Mouse (Mus musculus): Measurements from ENCODE around the gene Cadps2. TPM values are rescaled to one million over a fixed set of nuclear protein-coding genes. Genes with fewer than 3 reads are reported as not detected.

Gene Cadps2
- polyA plus RNA-seq, 2 experiments: 0.05 to 0.07 TPM

DNA sequence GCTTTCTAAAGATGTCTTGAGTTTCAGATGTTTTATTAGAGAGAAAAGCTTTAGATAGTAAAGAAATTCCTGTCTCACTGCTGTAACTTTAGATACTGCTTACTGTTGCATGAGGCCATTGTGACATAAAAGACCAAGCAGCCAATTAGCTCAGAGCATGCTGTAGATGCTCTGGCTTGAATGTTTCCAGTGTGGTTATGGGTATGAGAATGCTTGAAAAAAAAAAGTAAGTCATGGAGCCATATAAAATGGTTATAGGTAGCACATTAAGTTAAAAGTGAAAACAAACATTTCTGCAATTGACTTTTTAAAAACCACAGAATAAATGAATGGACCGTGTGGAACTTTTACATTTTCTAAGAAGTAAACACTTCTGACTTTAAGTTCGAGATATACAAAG is 189.0 kb downstream of the Cadps2 start, which contains the start of gene Rnf133:
Gene Rnf133 (minus strand): TSS at position 101 of the 400 bp plus-strand sequence.
- Histone ChIP-seq H3K36me3 (replicated peaks; ENCODE audit: control insufficient read depth, insufficient read depth, low read depth) (no peaks in the 10 kb centered on the region), H3K4me2 (ENCODE audit: low read depth) (no peak within 1 kb of the TSS), H3K27ac (no peak within 1 kb of the TSS), H3K4me1 (replicated peaks; ENCODE audit: control insufficient read depth in 2 of 2, insufficient read depth in 2 of 2, low read length in 1 of 2) (no peaks in the 10 kb centered on the region), H3K4me3 (ENCODE audit: insufficient read depth in 1 of 2, low read depth in 2 of 2, low read length in 2 of 2) (no peak within 1 kb of the TSS), H3K9me3 (ENCODE audit: control insufficient read depth, low read length) (no peaks in the 10 kb centered on the region), H3K27me3 (ENCODE audit: control insufficient read depth, insufficient read depth, low read length) (no peaks in the 10 kb centered on the region), H3K9ac (replicated peaks) (no peak within 1 kb of the TSS)
- no peak for DNase-seq (ENCODE audit: low read depth in 3 of 3, low spot score in 3 of 3)
- WGBS (ENCODE audit: insufficient replicate concordance): 51% methylated on average over 2 of the region's 2 CpGs
- ATAC-seq (ENCODE audit: insufficient read depth): no peak
- TF ChIP-seq EP300 (IDR thresholded peaks at IDR 0.05; ENCODE audit: low read depth) (no peak), CTCF (IDR thresholded peaks at IDR 0.05; ENCODE audit: low read depth) (no peak)

DNA sequence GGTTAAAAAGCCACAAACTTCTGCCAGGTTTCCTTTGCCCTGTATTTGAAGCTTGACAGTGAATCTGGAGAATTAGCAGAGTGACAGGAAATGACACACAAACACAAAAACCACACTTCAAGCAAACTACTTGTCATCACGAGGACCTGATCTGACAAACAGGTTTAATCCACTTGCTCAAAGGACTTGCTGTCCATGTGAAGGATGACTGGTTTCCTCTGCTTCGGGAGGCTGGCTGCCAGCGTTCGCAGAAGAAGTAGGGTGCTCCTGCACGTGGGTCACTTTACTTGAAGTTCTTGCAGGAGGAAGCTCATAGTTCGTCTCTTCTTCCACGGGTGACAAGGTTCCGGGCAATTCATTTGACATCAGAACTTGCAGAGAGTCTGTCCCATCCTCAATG is 190.5 kb downstream of the Cadps2 start:
- TF ChIP-seq EP300 (IDR thresholded peaks at IDR 0.05; ENCODE audit: low read depth) (no peak), CTCF (IDR thresholded peaks at IDR 0.05; ENCODE audit: low read depth) (no peak)
- WGBS (ENCODE audit: insufficient replicate concordance): 20% methylated on average over 8 of the region's 8 CpGs
- Histone ChIP-seq H3K9me3 (ENCODE audit: control insufficient read depth, low read length) (no peaks in the 10 kb centered on the region), H3K27ac (no peak overlapping the region), H3K36me3 (replicated peaks; ENCODE audit: control insufficient read depth, insufficient read depth, low read depth) (no peaks in the 10 kb centered on the region), H3K9ac (replicated peaks) (no peak overlapping the region), H3K4me3 (ENCODE audit: insufficient read depth in 1 of 2, low read depth in 2 of 2, low read length in 2 of 2) (no peak overlapping the region), H3K4me1 (replicated peaks; ENCODE audit: control insufficient read depth in 2 of 2, insufficient read depth in 2 of 2, low read length in 1 of 2) (no peaks in the 10 kb centered on the region), H3K27me3 (ENCODE audit: control insufficient read depth, insufficient read depth, low read length) (no peaks in the 10 kb centered on the region), H3K4me2 (ENCODE audit: low read depth) (no peak overlapping the region)
- ATAC-seq (ENCODE audit: insufficient read depth) (no peak), DNase-seq (ENCODE audit: low read depth in 3 of 3, low spot score in 3 of 3) (no peak)

- ATAC-seq (ENCODE audit: insufficient read depth): no peak
- WGBS (ENCODE audit: insufficient replicate concordance): 54% methylated on average over 7 of the region's 7 CpGs
Measured at GRCm38 (mm10) chr6:23647627-23648247, 191.5 kb downstream of the Cadps2 start.

GRCm38 (mm10) chr6:23637081-23637480 is 202.1 kb downstream of the Cadps2 start:
- no peaks in the 10 kb centered on the region for H3K27me3 ChIP-seq (ENCODE audit: control insufficient read depth, insufficient read depth, low read length)
- no peak for DNase-seq (ENCODE audit: low read depth in 3 of 3, low spot score in 3 of 3)
- ATAC-seq (ENCODE audit: insufficient read depth): no peak
- H3K9ac ChIP-seq (replicated peaks): no peak overlapping the region
- no peak overlapping the region for H3K27ac ChIP-seq
- H3K4me2 ChIP-seq (ENCODE audit: low read depth): no peak overlapping the region
- 46% methylated on average over 3 of the region's 3 CpGs for WGBS (ENCODE audit: insufficient replicate concordance)
- H3K4me3 ChIP-seq (ENCODE audit: insufficient read depth in 1 of 2, low read depth in 2 of 2, low read length in 2 of 2): no peak overlapping the region
- H3K36me3 ChIP-seq (replicated peaks; ENCODE audit: control insufficient read depth, insufficient read depth, low read depth): no peaks in the 10 kb centered on the region
- H3K9me3 ChIP-seq (ENCODE audit: control insufficient read depth, low read length): no peaks in the 10 kb centered on the region
- no peak for TF ChIP-seq CTCF (IDR thresholded peaks at IDR 0.05; ENCODE audit: low read depth)
- TF ChIP-seq EP300 (IDR thresholded peaks at IDR 0.05; ENCODE audit: low read depth): no peak
- no peaks in the 10 kb centered on the region for H3K4me1 ChIP-seq (replicated peaks; ENCODE audit: control insufficient read depth in 2 of 2, insufficient read depth in 2 of 2, low read length in 1 of 2)

More at GRCm38 (mm10) chr6:23647627-23648247, 191.5 kb downstream of the Cadps2 start:
- no peaks in the 10 kb centered on the region for H3K36me3 ChIP-seq (replicated peaks; ENCODE audit: control insufficient read depth, insufficient read depth, low read depth)
- no peaks in the 10 kb centered on the region for H3K27me3 ChIP-seq (ENCODE audit: control insufficient read depth, insufficient read depth, low read length)
- H3K9me3 ChIP-seq (ENCODE audit: control insufficient read depth, low read length): no peaks in the 10 kb centered on the region
- DNase-seq (ENCODE audit: low read depth in 3 of 3, low spot score in 3 of 3): no peak
- H3K27ac ChIP-seq: no peak overlapping the region
- no peak overlapping the region for H3K9ac ChIP-seq (replicated peaks)
- no peaks in the 10 kb centered on the region for H3K4me1 ChIP-seq (replicated peaks; ENCODE audit: control insufficient read depth in 2 of 2, insufficient read depth in 2 of 2, low read length in 1 of 2)
- no peak overlapping the region for H3K4me3 ChIP-seq (ENCODE audit: insufficient read depth in 1 of 2, low read depth in 2 of 2, low read length in 2 of 2)
- TF ChIP-seq CTCF (IDR thresholded peaks at IDR 0.05; ENCODE audit: low read depth) (no peak), EP300 (IDR thresholded peaks at IDR 0.05; ENCODE audit: low read depth) (no peak)
- no peak overlapping the region for H3K4me2 ChIP-seq (ENCODE audit: low read depth)

- H3K4me2 ChIP-seq (ENCODE audit: low read depth): no peak overlapping the region
- TF ChIP-seq CTCF (IDR thresholded peaks at IDR 0.05; ENCODE audit: low read depth) (no peak), EP300 (IDR thresholded peaks at IDR 0.05; ENCODE audit: low read depth) (no peak)
- no peak overlapping the region for H3K4me3 ChIP-seq (ENCODE audit: insufficient read depth in 1 of 2, low read depth in 2 of 2, low read length in 2 of 2)
- no peak overlapping the region for H3K27ac ChIP-seq
- H3K4me1 ChIP-seq (replicated peaks; ENCODE audit: control insufficient read depth in 2 of 2, insufficient read depth in 2 of 2, low read length in 1 of 2): no peaks in the 10 kb centered on the region
- no peak for DNase-seq (ENCODE audit: low read depth in 3 of 3, low spot score in 3 of 3)
- no peaks in the 10 kb centered on the region for H3K27me3 ChIP-seq (ENCODE audit: control insufficient read depth, insufficient read depth, low read length)
- no peak for ATAC-seq (ENCODE audit: insufficient read depth)
- no peaks in the 10 kb centered on the region for H3K9me3 ChIP-seq (ENCODE audit: control insufficient read depth, low read length)
- WGBS (ENCODE audit: insufficient replicate concordance): 48% methylated on average over 3 of the region's 3 CpGs
- no peak overlapping the region for H3K9ac ChIP-seq (replicated peaks)
- no peaks in the 10 kb centered on the region for H3K36me3 ChIP-seq (replicated peaks; ENCODE audit: control insufficient read depth, insufficient read depth, low read depth)
Measured at GRCm38 (mm10) chr6:23635208-23635607, 204.0 kb downstream of the Cadps2 start.
